Mouse (Mus musculus) limb, embryonic 10.5 days (tissue): Measurements from ENCODE around the gene Zfp467. TPM values are rescaled to one million over a fixed set of nuclear protein-coding genes. Genes with fewer than 3 reads are reported as not detected.

Source experiments
- DNase-seq: peaks from one replicate; pipeline ENCODE4 v3.0.0-alpha.2; 2017; ENCODE audit warnings: low spot score
- H3K27ac ChIP-seq: fragments of 300-500 bp; sonication (generic); 2 replicates; pipeline ENCODE4 v1.5.1; 2016; ENCODE audit warnings: mild to moderate bottlenecking
- H3K27me3 ChIP-seq: fragments of 300-500 bp; sonication (generic); 2 replicates; pipeline ENCODE4 v1.6.1; 2016; ENCODE audit warnings: low read depth, mild to moderate bottlenecking; ENCODE audit not compliant: poor library complexity, severe bottlenecking
- H3K36me3 ChIP-seq: fragments of 300-500 bp; sonication (generic); 2 replicates; pipeline ENCODE4 v1.6.1; 2016; ENCODE audit warnings: mild to moderate bottlenecking, moderate library complexity
- H3K4me1 ChIP-seq: fragments of 300-500 bp; sonication (generic); 2 replicates; pipeline ENCODE4 v1.6.1; 2016
- H3K4me3 ChIP-seq: fragments of 300-500 bp; sonication (generic); 2 replicates; pipeline ENCODE4 v1.5.1; 2016; ENCODE audit warnings: mild to moderate bottlenecking, moderate library complexity
- H3K9me3 ChIP-seq: fragments of 300-500 bp; sonication (generic); replicated peaks from 2 replicates; pipeline ENCODE4 v1.6.1; 2016; ENCODE audit warnings: mild to moderate bottlenecking
- WGBS: fragments of 180-500 bp; shearing (Covaris S2); methylation state at CpG from one replicate; pipeline ENCODE4 v1.1.7; 2016; 5-methylcytosine and 5-hydroxymethylcytosine counted together
- polyA plus RNA-seq: library from polyadenylated mRNA; unstranded; fragments of >200 nt; fragmentation: Nextera tagmentation; extraction: Ambion mirVana; gene quantifications from 2 replicates; pipeline ENCODE4 v1.2.1, GENCODE M21; 2016

Gene Zfp467
- 11.0 and 19.6 TPM in 2 replicates for polyA plus RNA-seq

DNA sequence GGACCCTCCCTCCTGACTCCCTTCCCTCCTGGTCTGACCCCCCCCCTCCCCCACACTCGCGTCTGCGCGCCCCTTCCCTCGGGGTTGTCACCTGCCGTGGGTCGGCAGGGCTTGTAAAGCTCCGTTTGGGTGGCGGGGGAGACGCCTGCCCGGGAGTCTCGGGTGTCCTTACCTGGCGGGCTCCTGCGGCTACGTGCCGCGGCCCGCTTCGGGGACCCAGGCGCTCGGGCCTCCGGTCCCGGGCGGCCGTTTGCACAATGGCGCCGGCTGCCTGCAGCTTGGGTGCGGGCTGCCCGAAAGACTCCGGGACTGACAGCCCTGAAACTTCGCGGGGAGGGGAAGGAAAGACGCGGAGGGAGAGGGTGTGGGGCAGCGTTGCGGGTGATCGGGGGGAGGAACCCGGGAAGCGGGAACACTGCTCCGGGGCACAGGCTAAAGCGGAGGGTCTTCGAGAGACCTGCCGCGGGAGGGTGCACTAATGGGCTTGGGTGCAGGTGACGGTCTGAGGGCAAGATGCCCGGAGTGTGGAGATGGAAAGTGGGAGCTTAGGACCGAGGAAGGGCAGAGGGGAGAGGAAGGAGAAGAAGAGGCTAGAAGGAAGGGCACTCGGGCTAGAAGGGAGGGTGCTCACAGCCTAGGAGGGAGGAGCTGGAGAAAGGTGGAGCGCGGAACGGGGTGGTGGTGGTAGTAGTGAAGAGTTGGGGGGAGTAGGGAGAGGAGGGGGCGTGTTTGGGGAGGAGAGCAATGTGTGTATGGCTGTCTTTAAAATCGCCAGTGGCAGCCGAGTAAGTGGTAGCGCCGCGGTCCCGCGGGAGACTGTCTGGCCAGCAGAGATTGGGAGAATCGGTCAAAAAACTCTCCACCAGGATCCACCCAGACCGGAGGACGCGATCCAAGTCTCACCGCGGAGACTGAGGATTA is at the start of gene Zfp467:
Gene Zfp467 (minus strand): TSS at position 645 of the 921 bp plus-strand sequence.
- Histone ChIP-seq H3K27ac (peak within 1 kb of the TSS; percentile 98), H3K4me3 (peak within 1 kb of the TSS; percentile 84), H3K27me3 (peaks cover 8% of the 10 kb centered on the region; the same call in 1 of the 2 replicates), H3K36me3 (peaks cover 23% of the 10 kb centered on the region), H3K9me3 (no peaks in the 10 kb centered on the region), H3K4me1 (peaks cover 62% of the 10 kb centered on the region)
- peak; percentile 70 for DNase-seq
- under 1% methylated on average over 65 of the region's 65 CpGs for WGBS

DNA sequence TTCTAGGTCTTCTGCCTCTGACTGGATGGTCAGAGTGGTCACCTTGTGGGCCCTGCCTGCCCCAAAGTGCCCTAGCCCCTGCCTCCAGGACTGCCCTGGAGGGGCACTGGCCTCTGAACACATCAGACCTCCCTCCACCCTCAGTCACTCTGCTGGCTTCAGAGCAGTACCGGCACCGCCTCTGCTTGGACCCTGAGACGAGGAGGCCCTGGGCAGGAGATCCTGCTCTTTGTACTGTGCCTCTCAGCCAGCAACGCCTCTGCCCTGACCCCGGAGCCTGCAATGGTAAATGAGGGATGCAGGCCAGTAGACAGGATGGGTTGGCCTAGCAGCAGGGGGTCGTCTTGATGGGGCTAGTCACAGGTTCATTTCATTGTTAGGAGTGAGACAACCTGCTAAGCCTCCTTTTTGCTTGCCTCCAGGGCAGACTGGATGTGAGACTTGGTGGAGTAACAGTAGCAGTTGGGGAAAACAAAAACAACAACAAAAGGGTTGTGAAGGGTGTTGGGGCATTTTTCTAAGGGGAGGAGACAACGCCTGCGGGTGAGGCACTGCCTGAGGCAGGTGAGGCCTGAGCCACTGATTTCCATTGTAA is 47.6 kb upstream of the Zfp467 start:
- Histone ChIP-seq H3K9me3 (no peaks in the 10 kb centered on the region), H3K36me3 (no peaks in the 10 kb centered on the region), H3K27me3 (peaks cover 34% of the 10 kb centered on the region), H3K4me1 (peaks cover 14% of the 10 kb centered on the region), H3K4me3 (no peak overlapping the region), H3K27ac (peak overlapping the region; percentile 39; the same call in 1 of the 2 replicates)
- no peak for DNase-seq
- 12% methylated on average over 8 of the region's 8 CpGs for WGBS

DNA sequence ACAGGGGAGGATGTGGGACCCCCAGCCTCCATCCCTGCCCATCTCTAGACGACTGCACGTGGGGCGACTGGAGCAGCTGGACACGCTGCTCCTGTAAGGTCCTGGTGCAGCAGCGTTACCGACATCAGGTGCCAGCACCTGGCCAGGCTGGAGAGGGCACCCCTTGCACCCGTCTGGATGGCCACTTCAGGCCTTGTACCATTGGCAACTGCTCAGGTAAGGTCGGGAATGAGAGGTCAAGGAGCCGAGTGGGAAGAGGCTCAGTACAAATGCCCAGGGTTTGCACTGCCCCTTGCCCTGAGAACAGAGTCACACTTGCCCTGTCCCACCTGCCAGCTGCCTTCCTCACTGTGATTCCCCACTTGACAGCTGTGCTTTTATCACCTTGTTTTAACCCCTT is 45.7 kb upstream of the Zfp467 start:
- WGBS = 68% methylated on average over 9 of the region's 9 CpGs
- Histone ChIP-seq H3K27ac (no peak overlapping the region), H3K36me3 (no peaks in the 10 kb centered on the region), H3K4me1 (peaks cover 33% of the 10 kb centered on the region), H3K9me3 (no peaks in the 10 kb centered on the region), H3K4me3 (no peak overlapping the region), H3K27me3 (peaks cover 34% of the 10 kb centered on the region)
- DNase-seq = no peak

DNA sequence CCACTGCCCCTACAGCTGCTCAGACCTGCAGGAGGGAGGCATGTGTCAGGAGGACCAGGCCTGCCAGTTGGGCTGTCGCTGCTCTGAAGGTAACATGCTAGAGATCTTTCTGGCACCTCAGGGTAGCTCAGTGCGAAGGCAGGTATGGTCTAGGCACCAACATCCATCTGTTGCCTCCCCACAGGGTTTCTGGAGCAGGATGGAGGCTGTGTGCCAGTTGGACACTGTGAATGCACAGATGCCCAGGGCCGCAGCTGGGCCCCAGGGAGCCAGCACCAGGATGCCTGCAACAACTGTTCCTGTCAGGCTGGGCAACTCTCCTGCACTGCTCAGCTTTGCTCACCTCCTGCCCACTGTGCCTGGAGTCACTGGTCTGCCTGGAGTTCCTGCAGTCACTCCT is 44.1 kb upstream of the Zfp467 start:
- no peaks in the 10 kb centered on the region for H3K9me3 ChIP-seq
- WGBS = 88% methylated on average over 3 of the region's 3 CpGs
- H3K27ac ChIP-seq = 0 out of 2 replicates have a peak overlapping the region, but pooled peaks have one; percentile 5
- no peaks in the 10 kb centered on the region for H3K36me3 ChIP-seq
- H3K4me3 ChIP-seq = no peak overlapping the region
- no peak for DNase-seq
- peaks cover 34% of the 10 kb centered on the region for H3K27me3 ChIP-seq
- peaks cover 41% of the 10 kb centered on the region for H3K4me1 ChIP-seq

DNA sequence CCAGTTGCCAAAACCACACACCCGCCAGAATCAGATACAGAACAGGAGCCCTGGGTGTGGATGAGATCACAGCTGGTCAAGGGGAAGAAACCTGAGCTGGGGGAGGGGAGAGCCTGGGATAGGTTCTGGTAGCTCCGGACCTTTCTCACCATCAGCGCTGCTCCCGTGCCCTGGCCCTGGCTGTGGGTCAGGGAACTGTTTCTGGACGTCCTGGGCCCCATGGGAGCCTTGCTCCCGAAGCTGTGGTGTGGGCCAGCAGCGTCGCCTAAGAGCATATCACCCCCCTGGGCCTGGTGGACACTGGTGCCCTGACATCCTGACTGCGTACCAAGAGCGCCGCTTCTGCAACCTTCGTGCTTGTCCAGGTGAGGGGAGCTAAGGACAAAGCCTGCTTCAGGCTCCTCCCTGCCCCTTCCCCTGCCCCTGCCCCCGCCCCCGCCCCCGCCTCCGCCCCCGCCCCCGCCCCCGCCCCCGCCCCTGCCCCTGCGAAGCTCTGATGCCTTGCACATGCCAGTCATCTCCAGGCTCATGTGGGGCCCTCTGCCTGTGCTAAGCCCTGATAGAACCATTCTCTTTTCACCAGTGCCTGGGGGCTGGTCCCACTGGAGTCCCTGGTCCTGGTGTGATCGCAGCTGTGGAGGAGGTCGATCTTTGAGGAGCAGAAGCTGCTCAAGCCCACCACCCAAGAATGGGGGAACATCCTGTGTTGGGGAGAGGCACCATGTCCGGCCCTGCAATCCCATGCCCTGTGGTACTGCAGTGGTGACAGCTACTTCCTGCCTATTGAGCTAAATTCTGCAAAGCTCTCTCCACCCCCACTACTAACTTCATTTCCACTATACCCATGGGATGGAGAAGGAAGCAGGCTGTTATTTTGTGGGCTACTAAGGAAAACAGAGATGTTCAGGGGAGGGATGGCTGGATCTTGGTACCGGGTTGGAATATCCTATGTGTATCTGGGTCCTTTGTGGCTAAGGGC is 42.4 kb upstream of the Zfp467 start:
- 9% methylated on average over 22 of the region's 25 CpGs for WGBS
- no peaks in the 10 kb centered on the region for H3K9me3 ChIP-seq
- H3K36me3 ChIP-seq = no peaks in the 10 kb centered on the region
- H3K4me3 ChIP-seq = peak overlapping the region; percentile 53
- peak overlapping the region; percentile 90 for H3K27ac ChIP-seq
- H3K27me3 ChIP-seq = peaks cover 25% of the 10 kb centered on the region
- DNase-seq = peak; percentile 64
- peaks cover 42% of the 10 kb centered on the region for H3K4me1 ChIP-seq

DNA sequence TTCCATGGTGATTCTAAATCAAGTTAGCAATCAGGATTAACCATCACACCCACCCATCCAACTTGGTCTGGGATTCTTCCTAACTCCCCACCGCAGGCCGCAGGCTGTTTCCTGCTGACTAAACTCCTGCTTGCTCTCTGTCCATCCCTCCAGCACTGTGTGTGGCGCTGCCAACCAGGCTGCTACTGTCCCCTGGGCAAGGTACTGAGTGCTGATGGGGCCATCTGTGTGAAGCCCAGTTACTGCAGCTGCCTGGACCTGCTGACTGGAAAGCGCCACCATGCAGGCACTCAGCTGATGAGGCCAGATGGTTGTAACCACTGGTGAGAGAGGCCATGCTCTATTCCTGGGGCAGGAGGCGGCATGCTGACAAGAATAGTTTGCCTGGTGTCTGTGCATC is 36.9 kb upstream of the Zfp467 start:
- H3K27me3 ChIP-seq = no peaks in the 10 kb centered on the region
- no peaks in the 10 kb centered on the region for H3K9me3 ChIP-seq
- no peak overlapping the region for H3K4me3 ChIP-seq
- H3K36me3 ChIP-seq = no peaks in the 10 kb centered on the region
- no peak for DNase-seq
- H3K27ac ChIP-seq = no peak overlapping the region
- H3K4me1 ChIP-seq = peaks cover 34% of the 10 kb centered on the region
- 73% methylated on average over 5 of the region's 5 CpGs for WGBS

DNA sequence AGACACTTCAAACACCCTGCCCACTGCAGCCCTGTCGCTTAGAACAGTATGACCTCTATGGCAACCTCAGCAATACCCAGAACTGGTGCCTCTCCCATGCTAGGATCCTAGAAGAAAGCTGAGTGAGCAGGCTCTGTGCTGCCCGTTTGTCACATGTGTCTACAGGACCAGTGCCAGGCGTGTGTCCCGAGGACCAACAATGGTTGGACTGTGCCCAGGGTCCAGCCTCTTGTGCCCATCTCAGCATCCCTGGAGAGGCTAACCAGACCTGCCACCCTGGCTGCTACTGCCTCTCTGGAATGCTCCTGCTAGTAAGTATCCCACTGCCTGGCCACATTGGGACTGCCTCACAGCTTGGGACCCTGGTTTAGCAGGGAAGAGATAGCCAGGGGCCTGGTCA is 32.8 kb upstream of the Zfp467 start:
- Histone ChIP-seq H3K36me3 (no peaks in the 10 kb centered on the region), H3K9me3 (no peaks in the 10 kb centered on the region), H3K27me3 (no peaks in the 10 kb centered on the region), H3K4me1 (peaks cover 12% of the 10 kb centered on the region), H3K27ac (no peak overlapping the region), H3K4me3 (no peak overlapping the region)
- no peak for DNase-seq
- WGBS = 89% methylated on average over 4 of the region's 4 CpGs

DNA sequence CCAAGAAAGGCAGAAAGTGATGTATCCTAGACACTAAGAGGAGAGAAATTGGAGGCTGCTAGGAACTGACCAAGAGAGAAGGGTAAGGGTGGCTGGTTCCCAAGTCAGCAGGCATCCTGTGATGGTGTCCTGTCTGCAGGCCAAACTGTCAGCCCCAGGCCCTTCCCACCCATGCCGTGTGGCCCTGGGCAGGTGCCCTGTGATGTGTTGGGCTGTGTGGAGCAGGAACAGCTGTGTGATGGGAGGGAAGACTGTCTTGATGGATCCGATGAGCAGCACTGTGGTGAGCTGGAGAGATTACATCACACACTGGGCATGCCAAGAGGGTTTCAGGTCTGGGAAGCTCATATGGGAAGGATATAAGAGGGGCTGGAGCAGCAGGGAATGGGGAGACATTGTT is 25.1 kb upstream of the Zfp467 start:
- H3K9me3 ChIP-seq = no peaks in the 10 kb centered on the region
- 77% methylated on average over 2 of the region's 2 CpGs for WGBS
- no peak overlapping the region for H3K27ac ChIP-seq
- no peak for DNase-seq
- H3K4me3 ChIP-seq = no peak overlapping the region
- H3K4me1 ChIP-seq = peaks cover 9% of the 10 kb centered on the region; the same call in 1 of the 2 replicates
- no peaks in the 10 kb centered on the region for H3K27me3 ChIP-seq
- H3K36me3 ChIP-seq = no peaks in the 10 kb centered on the region

DNA sequence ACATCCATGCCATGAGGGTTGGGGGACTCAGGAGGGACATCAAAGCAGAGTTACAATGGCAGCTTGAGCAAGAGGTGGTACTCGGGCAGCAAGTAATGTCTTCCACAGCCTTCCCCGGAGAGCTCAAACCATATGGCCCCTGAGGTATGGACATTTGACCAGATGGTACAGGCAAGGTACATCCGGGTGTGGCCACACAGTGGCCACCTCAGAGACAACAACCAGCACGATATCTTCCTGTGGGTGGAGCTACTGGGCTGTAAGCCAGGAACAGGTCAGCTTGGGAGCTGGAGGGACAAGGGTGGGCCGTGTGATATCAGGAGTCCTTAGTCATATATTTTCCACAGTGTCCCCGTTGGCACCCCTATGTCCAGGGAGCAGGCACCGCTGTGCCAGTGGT is 21.9 kb upstream of the Zfp467 start:
- DNase-seq = no peak
- H3K9me3 ChIP-seq = no peaks in the 10 kb centered on the region
- WGBS = 82% methylated on average over 7 of the region's 7 CpGs
- H3K4me3 ChIP-seq = no peak overlapping the region
- H3K4me1 ChIP-seq = peaks cover 18% of the 10 kb centered on the region
- no peaks in the 10 kb centered on the region for H3K27me3 ChIP-seq
- peak overlapping the region; percentile 32 for H3K27ac ChIP-seq
- no peaks in the 10 kb centered on the region for H3K36me3 ChIP-seq

DNA sequence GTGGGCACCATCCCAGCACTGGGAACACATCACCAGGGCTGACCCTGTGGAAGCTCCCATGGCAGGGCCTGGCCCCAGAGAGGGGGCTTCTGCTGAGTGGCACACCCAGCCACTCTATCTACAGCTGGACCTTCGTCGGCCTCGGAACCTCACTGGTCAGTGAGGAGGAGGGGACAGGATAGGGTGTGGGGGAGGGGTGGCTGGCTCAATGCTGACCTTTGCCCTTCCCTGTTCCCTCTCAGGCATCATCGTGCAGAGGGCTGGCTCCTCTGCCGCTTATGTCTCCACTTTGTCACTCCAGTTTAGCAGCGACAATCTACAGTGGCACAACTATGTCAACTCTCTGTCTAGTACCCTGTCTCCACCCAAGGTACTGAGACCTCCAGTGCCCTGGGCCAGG is 21.1 kb upstream of the Zfp467 start:
- H3K9me3 ChIP-seq = no peaks in the 10 kb centered on the region
- H3K36me3 ChIP-seq = no peaks in the 10 kb centered on the region
- WGBS = 36% methylated on average over 6 of the region's 6 CpGs
- peak overlapping the region; percentile 32; the same call in 1 of the 2 replicates for H3K27ac ChIP-seq
- no peak for DNase-seq
- no peak overlapping the region for H3K4me3 ChIP-seq
- H3K27me3 ChIP-seq = no peaks in the 10 kb centered on the region
- H3K4me1 ChIP-seq = peaks cover 16% of the 10 kb centered on the region

DNA sequence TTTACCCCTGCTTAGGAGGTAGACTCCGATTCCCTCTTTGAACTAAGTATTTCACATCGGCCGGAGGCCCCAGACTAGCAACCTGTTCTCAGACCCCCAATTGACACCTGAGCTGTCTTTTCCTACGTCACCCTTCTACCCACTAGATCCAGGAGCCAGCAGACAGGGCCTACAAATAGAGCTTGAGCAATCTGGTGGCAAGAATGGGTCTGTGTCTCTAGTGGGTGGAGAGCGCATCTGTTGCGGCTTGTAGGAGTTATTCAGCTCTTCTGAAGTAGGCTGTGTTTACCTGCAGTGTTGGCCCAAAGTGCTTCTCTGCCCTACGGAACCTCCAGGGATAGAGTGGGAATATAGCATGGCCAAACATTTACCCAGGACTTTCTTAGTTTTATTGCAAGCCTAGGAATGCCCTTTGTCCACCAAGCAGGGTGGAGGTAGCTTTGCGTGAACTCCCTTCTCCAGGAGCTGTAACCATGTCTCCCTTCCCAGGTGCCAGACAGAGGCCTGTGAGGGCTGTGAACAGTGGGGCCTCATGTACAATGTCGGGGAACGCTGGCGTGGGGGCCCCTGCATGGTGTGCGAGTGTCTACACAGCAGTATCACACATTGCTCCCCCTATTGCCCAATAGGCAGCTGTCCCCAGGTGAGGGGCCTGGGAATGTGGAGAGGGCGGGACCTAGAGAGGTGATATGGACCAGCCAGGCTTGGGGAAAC is 19.5 kb upstream of the Zfp467 start:
- WGBS = 92% methylated on average over 13 of the region's 13 CpGs
- no peaks in the 10 kb centered on the region for H3K9me3 ChIP-seq
- H3K36me3 ChIP-seq = no peaks in the 10 kb centered on the region
- H3K4me1 ChIP-seq = peaks cover 16% of the 10 kb centered on the region
- no peak overlapping the region for H3K4me3 ChIP-seq
- no peak overlapping the region for H3K27ac ChIP-seq
- no peak for DNase-seq
- H3K27me3 ChIP-seq = no peaks in the 10 kb centered on the region

DNA sequence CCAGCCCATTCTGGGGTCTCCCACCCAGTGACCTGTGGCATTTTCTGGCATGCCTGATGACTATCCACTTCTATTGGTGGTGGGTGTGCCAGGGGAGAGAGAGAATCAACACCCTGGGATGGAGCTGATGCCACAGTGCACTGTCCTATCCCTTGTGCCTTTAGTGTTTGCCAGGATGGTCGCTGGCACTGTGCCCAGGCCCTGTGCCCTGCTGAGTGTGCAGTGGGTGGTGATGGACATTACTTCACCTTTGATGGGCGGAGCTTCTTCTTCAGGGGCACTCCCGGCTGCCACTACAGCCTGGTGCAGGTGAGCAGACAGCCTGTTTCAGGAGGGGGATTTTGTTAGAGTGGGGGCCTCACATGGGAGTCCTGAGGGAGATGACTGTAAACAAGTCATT is 7.1 kb upstream of the Zfp467 start:
- Histone ChIP-seq H3K9me3 (no peaks in the 10 kb centered on the region), H3K27ac (no peak overlapping the region), H3K4me1 (peaks cover 26% of the 10 kb centered on the region), H3K27me3 (no peaks in the 10 kb centered on the region), H3K4me3 (no peak overlapping the region), H3K36me3 (no peaks in the 10 kb centered on the region)
- 75% methylated on average over 3 of the region's 3 CpGs for WGBS
- no peak for DNase-seq
